Mouse (Mus musculus) granulocyte monocyte progenitor cell, adult 5-6 weeks (primary cell): ENCODE results near the gene Ilkap. TPM values are rescaled to one million over a fixed set of nuclear protein-coding genes. Genes with fewer than 3 reads are reported as not detected.

Experiments used
- ATAC-seq: replicated peaks from 2 replicates; pipeline ENCODE4 v1.8.0; 2016; ENCODE audit warnings: mild to moderate bottlenecking, moderate TSS enrichment, inconsistent platforms; ENCODE audit not compliant: poor library complexity, severe bottlenecking
- total RNA-seq, 2 experiments: library from RNA; stranded (forward) in 1 of 2; stranded (reverse) in 1 of 2; fragments of 200-712, 200-1000 nt in 1 of 2; fragments of >200 nt in 1 of 2; fragmentation: Nextera tagmentation in 1 of 2; gene quantifications; 2 replicates each; pipeline ENCODE4 v1.2.3; 2014 to 2017

Ilkap gene
- total RNA-seq, 2 experiments from 2014 or later, result 111 to 113 TPM

DNA sequence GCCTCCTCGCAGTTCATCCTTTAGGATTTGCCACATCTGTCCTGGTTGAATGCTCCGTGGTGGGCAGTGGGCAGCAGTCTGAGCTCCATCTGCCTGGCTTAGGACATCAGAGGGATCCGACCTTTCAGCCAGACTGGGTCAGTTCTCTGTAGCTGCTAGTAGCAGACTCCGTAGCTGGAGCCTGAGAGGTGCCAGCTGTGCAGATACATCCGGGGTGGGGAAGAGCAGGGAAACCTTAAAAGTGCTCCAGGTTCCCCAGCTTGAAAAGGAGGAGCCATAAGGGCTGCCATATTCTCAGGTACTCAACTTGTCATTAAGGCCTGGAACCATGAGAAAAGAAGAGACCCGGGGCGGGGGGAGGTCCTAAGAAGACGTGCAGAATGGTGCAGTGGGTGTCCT is 32.8 kb downstream of the Ilkap start:
- ATAC-seq, result no peak

DNA sequence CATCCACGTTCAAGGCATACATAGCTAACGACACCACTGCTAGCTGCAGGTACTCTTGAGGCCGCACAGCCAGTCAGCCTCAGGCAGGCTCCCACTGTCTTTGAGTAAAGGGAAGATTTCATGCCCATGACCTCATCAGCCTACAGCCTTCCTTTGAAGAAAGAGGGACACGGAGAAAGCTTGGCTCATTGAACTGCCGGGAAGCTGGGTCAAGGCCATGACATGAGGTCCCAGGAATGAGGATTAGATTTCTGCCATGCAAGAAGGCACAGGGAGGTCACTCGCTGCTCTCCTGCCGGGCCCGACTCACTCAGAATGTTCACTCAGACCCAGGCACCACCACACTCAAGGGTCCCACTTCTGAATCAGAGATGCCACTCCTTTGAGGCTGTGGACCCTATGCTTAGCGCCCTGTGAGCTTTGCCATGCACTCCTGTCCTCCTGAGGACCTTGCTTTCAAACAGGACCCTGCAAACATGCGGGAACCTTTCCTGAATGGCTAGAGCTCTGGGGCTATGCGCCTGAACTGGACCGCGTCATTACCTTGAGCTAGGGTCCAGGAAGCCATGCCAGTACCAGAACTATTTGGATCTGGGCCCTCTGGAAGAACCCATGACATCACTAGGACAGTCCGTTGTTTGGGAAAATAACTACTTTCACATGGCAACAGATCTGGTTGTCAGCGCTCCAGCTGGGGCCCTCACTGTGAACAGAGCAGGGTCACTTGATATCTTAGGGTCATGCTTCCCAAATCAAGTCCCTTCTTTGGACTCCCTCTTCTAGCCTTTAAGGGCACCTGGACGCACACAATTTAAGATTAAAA is 33.6 kb downstream of the Ilkap start:
- ATAC-seq, result no peak

DNA sequence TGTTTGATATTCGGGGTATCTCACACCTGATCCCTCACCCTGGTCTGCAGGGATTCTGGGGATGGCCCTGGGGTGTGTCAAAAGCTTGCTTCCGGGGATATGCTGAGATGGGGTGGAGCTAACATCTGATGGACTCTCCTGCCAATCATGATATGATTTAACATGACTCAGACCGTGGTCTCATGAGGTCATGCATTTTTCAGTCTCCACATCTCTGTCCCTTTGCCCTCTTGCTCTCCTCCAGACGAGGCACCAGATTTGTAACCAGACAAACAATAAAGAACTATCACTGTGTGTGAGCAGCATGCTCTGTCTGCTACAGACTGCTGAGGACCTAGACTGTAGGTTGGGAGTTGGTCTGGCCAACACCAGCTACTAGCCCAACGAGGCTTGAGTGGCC is 36.5 kb downstream of the Ilkap start:
- ATAC-seq, result no peak

DNA sequence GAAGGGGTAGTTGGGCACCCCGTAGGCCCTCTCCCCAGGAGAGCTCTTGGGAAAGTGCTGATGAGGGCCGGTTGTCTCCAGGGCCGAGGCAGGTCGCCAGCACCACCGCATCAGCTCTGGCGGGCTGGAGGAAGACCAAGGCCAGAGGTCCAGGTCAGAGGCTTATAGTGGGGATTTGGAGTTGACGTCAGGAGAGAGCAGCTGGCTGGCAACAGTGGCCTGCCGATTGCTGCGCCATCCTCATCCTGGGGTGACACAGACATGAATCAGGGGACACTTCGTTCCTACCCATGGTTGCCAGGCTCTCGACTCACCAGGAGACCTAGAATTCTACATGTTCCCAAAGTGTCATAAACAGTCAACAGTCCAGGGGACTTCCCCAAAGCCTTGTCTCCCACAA is 42.5 kb downstream of the Ilkap start:
- no peak for ATAC-seq

DNA sequence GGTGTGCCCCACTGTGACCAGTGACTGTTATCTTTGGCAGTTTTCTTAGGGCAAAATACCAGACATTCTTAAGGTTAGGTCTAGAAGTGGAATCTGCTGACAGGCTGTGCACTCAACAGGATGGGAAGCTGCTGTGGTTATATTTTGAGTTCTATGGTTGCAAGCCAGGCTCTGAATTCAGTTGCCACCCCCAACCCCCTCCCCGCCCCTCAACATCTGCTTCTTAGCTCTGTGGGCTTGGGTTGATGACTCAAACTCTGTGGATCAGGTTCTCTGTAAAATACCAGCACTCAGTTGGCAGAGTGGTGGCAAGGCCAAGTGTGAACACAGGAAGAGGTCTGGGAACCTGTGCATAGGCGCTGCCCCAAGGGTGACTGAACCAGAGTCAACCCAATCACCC is 46.3 kb downstream of the Ilkap start:
- ATAC-seq, result no peak

DNA sequence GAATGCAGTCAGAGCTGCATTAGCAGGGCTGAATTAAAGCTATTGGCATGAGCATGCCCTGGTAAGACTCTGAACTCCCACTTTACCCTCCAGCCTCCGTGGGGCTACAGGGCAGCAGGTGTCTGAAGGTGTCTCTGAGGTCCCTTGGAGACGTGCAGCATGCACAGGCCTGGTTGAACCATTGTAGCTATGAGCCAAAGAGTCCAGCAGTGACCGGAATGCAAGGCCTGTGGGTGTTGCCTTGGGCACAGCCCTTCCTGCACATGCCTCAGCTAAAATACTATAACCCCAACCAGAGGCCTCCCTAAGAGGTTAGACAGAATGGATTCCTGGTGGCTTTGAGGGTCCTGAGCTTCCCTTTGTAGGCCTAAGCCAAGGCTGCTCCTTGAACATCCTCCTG is 47.4 kb downstream of the Ilkap start:
- ATAC-seq, result no peak

DNA sequence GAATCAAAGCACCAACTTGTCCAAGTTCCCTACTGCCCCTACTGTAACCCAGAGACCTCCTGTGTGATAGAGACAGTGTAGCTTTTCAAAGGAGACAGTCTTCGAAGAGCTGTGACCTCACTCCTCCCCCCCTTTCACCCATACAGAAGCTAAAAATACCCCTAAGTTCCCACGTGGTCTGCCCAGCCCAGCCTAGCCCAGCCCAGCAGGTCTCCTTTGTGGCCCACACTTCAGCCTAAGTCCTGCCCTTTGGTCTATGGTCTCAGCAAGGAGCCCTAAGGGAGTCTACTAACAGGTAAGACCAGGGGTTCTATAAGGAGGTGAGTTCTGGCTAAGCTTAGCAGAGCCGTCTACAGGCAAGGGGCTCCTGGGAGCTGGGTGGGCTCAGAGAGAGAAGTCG is 47.8 kb downstream of the Ilkap start, which contains the start of gene Klhl30:
Gene Klhl30 (plus strand): TSS at position 176 of the 400 bp plus-strand sequence.
- no peak for ATAC-seq

DNA sequence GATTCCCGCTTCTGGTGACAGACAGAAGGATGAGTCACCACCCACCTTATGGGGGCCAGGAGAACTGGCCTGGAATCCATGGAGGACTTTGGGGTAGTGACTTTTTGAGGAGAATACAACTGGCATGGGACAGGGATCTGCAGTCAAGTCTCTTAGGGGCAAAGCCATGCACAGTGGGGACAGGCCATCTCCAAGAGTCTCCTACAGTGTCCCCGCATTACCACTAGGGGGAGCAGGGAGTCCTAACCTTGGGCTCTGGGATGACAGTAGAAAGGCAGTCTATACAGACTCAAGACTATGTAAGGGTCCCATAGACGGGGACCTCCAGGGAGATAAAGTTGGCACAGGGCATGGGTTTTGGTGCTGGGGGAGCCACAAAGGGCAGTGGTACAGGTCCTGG is 51.7 kb downstream of the Ilkap start:
- peak; percentile 80 for ATAC-seq

DNA sequence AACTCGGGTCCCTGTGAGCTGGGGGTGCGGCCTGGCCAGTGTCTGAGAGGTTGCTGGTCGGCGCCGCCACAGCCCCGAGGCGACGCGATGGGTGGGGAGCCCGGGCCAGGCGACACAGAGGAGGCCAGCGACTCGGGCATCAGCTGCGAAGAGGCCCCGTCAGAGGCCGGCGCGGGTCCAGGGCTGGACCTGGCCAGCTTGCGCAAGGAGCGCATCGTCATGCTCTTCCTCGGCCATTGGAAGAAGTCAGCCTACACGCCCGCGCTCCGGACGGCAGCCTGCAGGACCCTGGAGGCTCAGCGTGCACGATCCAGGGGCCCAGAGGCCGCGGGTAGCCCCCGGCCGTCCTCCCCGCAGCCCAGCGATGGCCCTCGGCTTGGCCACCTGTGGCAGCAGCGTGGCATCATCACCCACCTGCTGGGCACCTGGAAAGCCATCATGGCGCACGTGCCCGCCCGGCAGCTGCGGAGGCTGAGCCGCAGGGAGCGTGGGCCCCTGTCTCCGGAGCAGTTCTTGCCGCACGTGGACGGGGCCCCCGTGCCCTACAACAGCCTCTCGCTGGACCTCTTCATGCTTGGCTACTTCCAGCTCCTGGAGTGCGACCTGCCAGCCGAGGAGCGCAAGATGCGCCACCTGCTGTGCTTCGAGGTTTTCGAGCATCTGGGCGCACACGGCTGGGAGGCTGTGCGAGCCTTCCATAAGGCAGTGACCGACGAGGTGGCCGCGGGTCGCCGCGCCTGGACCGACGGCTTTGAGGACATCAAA is 53.5 kb downstream of the Ilkap start:
- peak; percentile 28; the same call in 1 of the 2 replicates for ATAC-seq

DNA sequence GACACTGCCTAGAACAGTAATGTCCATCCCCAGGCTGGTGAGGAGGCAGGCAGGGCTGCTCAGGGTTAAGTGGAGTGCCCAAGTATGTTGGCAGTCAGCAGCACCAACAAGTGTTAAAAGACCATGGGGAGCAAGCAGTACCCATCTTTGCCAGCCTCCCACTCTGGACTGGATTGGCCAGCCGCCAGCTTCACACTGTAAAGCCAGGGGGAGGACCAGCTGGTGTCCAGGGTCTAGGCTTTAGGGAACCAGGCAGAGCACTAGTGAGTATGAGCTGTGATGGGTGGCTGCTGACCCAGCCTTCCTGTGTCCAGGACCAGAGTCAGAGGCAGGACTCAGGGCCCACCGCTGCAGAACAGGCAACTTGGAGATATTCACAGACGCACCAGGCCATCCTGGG is 54.6 kb downstream of the Ilkap start:
- no peak for ATAC-seq

DNA sequence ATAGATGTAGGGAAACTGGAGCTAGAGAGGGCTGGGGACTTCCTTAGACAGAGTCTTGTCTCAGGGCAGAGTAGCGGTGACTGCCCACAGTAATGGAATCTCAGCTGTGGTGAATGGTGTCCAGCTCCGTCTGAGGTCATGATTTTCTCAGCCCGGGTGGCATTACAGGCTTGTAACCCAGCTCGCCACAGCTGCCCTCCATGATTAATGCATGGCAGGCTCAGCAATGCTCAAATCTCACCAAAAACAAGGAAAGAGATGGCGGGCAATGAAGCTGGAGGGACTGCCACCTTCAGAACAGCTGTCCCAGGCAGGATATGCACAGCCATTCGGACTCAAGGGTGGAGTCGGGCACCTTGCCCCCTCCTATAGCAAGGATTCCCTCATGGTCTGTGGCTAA is 61.3 kb downstream of the Ilkap start:
- ATAC-seq, result no peak

DNA sequence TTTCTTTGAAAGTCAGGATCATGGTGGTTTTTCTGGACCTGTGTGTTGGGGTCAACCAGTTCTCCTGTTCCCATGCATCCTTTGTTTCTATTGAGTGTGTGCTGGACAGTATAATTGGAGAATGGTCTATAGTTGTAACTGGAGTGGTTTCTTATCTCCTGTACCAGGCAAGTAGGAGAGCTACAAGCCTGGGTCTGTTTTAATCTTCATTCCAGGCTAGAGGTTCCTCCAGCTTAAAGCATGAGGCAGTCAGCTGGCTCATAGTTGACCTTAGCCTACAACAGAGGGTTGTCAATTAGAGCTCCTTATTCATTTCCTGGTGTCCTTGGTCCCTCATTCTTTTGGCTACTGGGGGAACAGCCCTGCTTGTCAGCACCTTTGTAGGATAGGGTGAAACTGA is 65.0 kb downstream of the Ilkap start:
- no peak for ATAC-seq

DNA sequence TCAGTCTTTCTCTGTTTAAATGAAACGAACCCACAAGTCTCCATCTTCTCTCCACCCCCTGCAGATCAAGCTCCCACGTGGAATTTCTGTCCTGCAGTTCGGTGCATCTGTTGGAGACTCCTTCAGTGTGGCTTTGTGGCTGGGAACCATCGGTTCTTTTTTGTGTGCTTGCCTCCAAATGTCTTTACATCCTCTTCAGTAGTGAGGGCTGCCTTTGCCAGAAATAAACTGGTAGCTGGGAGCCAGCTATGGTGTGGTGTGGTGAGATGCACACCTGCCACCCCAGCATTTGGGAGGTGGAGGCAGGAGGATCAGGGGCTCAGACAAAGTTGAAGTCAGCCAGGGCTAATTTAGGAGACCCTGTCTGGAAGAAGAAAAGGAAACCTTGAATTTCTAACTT is 66.5 kb downstream of the Ilkap start:
- no peak for ATAC-seq

DNA sequence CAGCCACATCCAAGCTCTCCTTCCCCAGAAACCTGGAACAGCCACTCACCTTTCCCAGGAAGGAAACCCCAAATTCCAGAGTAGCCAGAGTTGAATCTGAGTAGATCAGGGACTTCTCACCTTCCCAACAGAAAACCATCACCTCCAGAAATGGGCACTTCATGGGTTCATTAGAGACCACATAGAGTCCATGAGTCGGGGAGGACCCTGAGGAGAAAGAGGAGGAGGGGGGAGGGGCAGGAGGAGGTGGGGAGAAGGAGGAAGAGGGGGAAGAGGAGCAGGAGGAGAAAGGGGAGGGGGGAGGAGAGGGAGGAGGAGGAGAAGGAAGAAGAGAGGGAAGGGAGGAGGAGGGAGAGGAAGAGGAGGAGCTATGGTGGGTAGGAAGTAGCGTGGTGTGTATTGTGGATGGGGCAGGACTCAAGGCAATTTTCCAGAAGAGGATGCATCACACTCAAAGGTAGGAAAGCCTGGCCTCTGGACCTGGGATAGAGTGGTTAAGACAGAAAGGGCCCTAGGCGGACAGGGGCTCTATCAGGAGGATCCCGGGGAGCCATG is 73.0 kb downstream of the Ilkap start:
- ATAC-seq, result no peak

DNA sequence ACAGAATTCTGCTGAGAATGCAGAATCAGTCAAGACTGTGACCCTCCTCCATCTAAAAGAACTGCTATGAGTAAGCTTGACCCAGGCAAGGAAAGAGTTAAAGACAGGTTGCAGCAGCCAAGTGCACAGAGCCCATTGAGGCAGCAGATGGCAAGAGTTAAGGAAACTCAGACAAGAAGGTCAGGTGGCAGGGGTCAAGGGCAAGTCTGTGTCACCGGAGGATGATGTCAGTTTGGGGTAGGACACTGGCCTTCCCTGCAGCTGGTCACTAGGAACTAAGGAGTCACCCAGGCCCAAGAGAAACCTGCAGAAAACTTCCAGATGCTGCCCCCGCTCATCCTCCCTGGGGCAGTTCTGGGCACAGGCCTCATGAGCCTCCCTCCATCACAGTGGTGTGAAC is 74.0 kb downstream of the Ilkap start:
- ATAC-seq, result no peak

Other genes with a start within 250 kb of the Ilkap start
- 160 and 199 TPM in 2 replicates for gene Ramp1, start 219.0 kb downstream of the Ilkap start, total RNA-seq (2014; fragmentation: Nextera tagmentation)
- 179 and 199 TPM in 2 replicates for gene Ramp1, start 219.0 kb downstream of the Ilkap start, total RNA-seq (2017)
- 80.4 and 94.7 TPM in 2 replicates for gene Ube2f, start 148.5 kb downstream of the Ilkap start, total RNA-seq (2014; fragmentation: Nextera tagmentation)
- 40.4 and 50.5 TPM in 2 replicates for gene Ube2f, start 148.5 kb downstream of the Ilkap start, total RNA-seq (2017)
- gene Scly, start 100.5 kb downstream of the Ilkap start, total RNA-seq (2014; fragmentation: Nextera tagmentation), result 31.6 and 39.5 TPM in 2 replicates
- 20.9 and 21.8 TPM in 2 replicates for gene Scly, start 100.5 kb downstream of the Ilkap start, total RNA-seq (2017)
- 0.17 and 0.95 TPM in 2 replicates for gene Espnl, start 76.7 kb downstream of the Ilkap start, total RNA-seq (2014; fragmentation: Nextera tagmentation)
- gene Espnl, start 76.7 kb downstream of the Ilkap start, total RNA-seq (2017), result 0.22 and 0.26 TPM in 2 replicates
- gene Klhl30, start 47.8 kb downstream of the Ilkap start, total RNA-seq (2014; fragmentation: Nextera tagmentation), result not detected in 2 replicates
- gene Klhl30, start 47.8 kb downstream of the Ilkap start, total RNA-seq (2017), result not detected in 2 replicates
- gene Erfe, start 32.4 kb downstream of the Ilkap start, total RNA-seq (2014; fragmentation: Nextera tagmentation), result 0.24 TPM in 1 of 2 replicates, not detected in the other
- gene Erfe, start 32.4 kb downstream of the Ilkap start, total RNA-seq (2017), result 0.26 TPM in 1 of 2 replicates, not detected in the other
- 45.9 and 51.9 TPM in 2 replicates for gene Hes6, start 15.2 kb upstream of the Ilkap start, total RNA-seq (2014; fragmentation: Nextera tagmentation)
- 29.1 TPM in 2 replicates for gene Hes6, start 15.2 kb upstream of the Ilkap start, total RNA-seq (2017)
- 4.3 and 7.8 TPM in 2 replicates for gene Per2, start 60.5 kb upstream of the Ilkap start, total RNA-seq (2014; fragmentation: Nextera tagmentation)
- 3.2 and 8.7 TPM in 2 replicates for gene Per2, start 60.5 kb upstream of the Ilkap start, total RNA-seq (2017)
- 5.2 and 7.0 TPM in 2 replicates for gene Traf3ip1, start 95.8 kb upstream of the Ilkap start, total RNA-seq (2014; fragmentation: Nextera tagmentation)
- 4.6 and 5.6 TPM in 2 replicates for gene Traf3ip1, start 95.8 kb upstream of the Ilkap start, total RNA-seq (2017)
- 4.2 and 8.1 TPM in 2 replicates for gene Asb1, start 141.7 kb upstream of the Ilkap start, total RNA-seq (2014; fragmentation: Nextera tagmentation)
- gene Asb1, start 141.7 kb upstream of the Ilkap start, total RNA-seq (2017), result 7.9 and 12.2 TPM in 2 replicates